Mouse (Mus musculus) kidney, adult 2 months (tissue): ENCODE measurements at regions not wholly inside any gene's neighbourhood (a gene's known extent, or its start where the extent isn't known, plus 50 kb on each side); places are given as distances from the start of the nearest gene placed in this dataset.

ENCODE experiments used
- CTCF ChIP-seq: fragments of 200-500 bp; conservative IDR thresholded peaks from 2 replicates; pipeline ENCODE4 v1.5.1; 2011; ENCODE audit warnings: low read depth, mild to moderate bottlenecking, control low read depth, low read length, moderate library complexity, mixed read lengths; ENCODE audit not compliant: insufficient read depth, insufficient read length
- POLR2A ChIP-seq: fragments of 200-500 bp; IDR thresholded peaks from one replicate; pipeline ENCODE4 v1.6.1; 2011; ENCODE audit warnings: low read depth, low read length, control low read depth

- TF ChIP-seq POLR2A (no peak), CTCF (no peak)
These were observed 689.8 kb upstream of the Map3k7 start for GRCm38 (mm10) chr4:31274131-31274530.
